Mouse (Mus musculus) neural tube, postnatal 0 days (tissue): Measurements from ENCODE around the gene Olfr769. TPM values are rescaled to one million over a fixed set of nuclear protein-coding genes. Genes with fewer than 3 reads are reported as not detected.

Experiments
- polyA plus RNA-seq: library from polyadenylated mRNA; unstranded; fragments of >200 nt; fragmentation: Nextera tagmentation; extraction: Ambion mirVana; gene quantifications from 2 replicates; pipeline ENCODE4 v1.2.1, GENCODE M21; 2015

Olfr769 gene
- not detected in 2 replicates for polyA plus RNA-seq

DNA sequence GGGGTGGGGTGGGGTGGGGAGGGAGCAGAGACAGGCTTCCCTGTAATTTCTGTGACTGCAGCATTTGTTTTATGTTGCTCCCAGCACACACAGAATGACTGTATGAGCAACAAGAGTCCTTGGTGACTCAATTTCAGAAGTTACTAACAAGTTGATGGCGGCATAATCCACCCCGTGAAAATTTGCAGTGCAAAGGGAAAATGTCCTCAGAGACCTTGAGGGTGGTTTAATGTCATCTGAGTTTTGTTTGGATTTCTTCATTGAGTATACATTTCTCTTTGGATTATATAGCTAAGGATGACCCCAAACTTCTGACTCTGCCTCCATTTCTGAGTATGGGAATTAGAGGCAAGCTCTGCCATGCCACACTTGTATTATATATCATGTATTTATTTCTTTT, at the start of gene Olfr769:
TSS of gene Olfr769 (minus strand) at position 101 of the 400 bp plus-strand sequence.

GRCm38 (mm10) chr10:129164651-129165050, 47.0 kb upstream of the Olfr769 start, which contains the start of gene Olfr771:
Gene Olfr771, minus strand, starts transcription at chr10:129164751.

DNA sequence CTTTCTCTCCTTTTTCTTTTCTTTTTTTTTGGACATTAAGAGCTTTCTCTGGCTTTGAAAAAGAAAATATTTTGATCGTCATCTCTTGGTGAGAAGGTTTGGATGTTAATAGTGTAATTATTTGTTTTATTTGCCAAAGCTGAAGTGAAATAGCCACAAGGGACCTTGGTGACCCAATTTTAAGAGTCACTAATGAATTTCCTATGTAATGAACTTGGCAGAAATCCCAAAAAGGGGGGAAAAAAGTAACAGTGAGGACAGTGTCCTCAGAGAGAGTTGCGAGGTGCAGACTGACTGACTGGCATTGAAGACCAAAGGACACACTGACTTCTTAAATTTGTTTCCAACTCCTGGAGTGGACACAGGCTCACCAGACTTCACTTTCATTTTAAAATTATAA, 21.2 kb upstream of the Olfr769 start, which contains the start of gene Olfr770:
TSS of gene Olfr770 (minus strand) at position 101 of the 400 bp plus-strand sequence.

DNA sequence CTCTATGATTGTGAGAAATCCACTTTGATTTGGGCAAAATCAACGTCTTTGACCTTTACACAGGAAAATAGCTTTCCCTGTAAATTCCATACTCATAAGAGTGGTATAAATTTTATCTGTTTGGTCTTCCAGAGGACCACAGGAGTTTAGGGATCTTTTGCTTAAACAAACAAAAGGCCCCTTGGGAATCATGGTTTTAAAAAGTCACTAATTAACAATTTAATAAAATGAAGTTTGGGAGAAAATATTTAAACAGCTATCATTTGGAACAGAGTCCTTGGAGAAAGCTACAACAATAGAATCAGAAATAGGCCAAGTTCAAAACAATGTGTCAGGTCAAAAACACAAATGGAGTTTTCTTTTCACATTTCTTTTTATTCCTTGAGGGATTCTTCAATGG, 18.4 kb downstream of the Olfr769 start, which contains the start of gene Olfr768:
TSS of gene Olfr768 (minus strand) at position 101 of the 400 bp plus-strand sequence.

GRCm38 (mm10) chr10:129082810-129083209, 34.9 kb downstream of the Olfr769 start, which contains the start of gene Olfr767:
Gene Olfr767, minus strand, starts transcription at chr10:129082910.

GRCm38 (mm10) chr10:129068877-129069276, 48.8 kb downstream of the Olfr769 start, which contains the start of gene Olfr766-ps1:
Gene Olfr766-ps1, minus strand, starts transcription at chr10:129068977.

Other genes with a start within 250 kb of the Olfr769 start
- 8.7 and 9.4 TPM in 2 replicates for gene Gdf11, start 226.1 kb downstream of the Olfr769 start, polyA plus RNA-seq
- 386 and 425 TPM in 2 replicates for gene Cd63, start 216.9 kb downstream of the Olfr769 start, polyA plus RNA-seq
- gene Rdh5, start 195.0 kb downstream of the Olfr769 start, polyA plus RNA-seq: 26.8 and 27.5 TPM in 2 replicates
- gene Bloc1s1, start 193.8 kb downstream of the Olfr769 start, polyA plus RNA-seq: 278 and 288 TPM in 2 replicates
- 13.5 and 15.0 TPM in 2 replicates for gene Itga7, start 184.0 kb downstream of the Olfr769 start, polyA plus RNA-seq
- not detected in 2 replicates for gene Mettl7b, start 156.9 kb downstream of the Olfr769 start, polyA plus RNA-seq
- not detected in 2 replicates for gene Olfr9, start 128.4 kb downstream of the Olfr769 start, polyA plus RNA-seq
- not detected in 2 replicates for gene Olfr763, start 107.1 kb downstream of the Olfr769 start, polyA plus RNA-seq
- gene Olfr764-ps1, start 78.0 kb downstream of the Olfr769 start, polyA plus RNA-seq: not detected in 2 replicates
- not detected in 2 replicates for gene Olfr765, start 67.9 kb downstream of the Olfr769 start, polyA plus RNA-seq
- not detected in 2 replicates for gene Olfr766-ps1, start 48.9 kb downstream of the Olfr769 start, polyA plus RNA-seq
- not detected in 2 replicates for gene Olfr767, start 35.0 kb downstream of the Olfr769 start, polyA plus RNA-seq
- gene Olfr768, start 18.5 kb downstream of the Olfr769 start, polyA plus RNA-seq: not detected in 2 replicates
- gene Olfr770, start 21.1 kb upstream of the Olfr769 start, polyA plus RNA-seq: not detected in 2 replicates
- gene Olfr771, start 46.9 kb upstream of the Olfr769 start, polyA plus RNA-seq: not detected in 2 replicates
- not detected in 2 replicates for gene Olfr772, start 60.1 kb upstream of the Olfr769 start, polyA plus RNA-seq
- not detected in 2 replicates for gene Olfr773, start 69.6 kb upstream of the Olfr769 start, polyA plus RNA-seq
- gene Olfr774, start 118.3 kb upstream of the Olfr769 start, polyA plus RNA-seq: not detected in 2 replicates
- not detected in 2 replicates for gene Olfr775, start 130.6 kb upstream of the Olfr769 start, polyA plus RNA-seq
- gene Olfr776, start 141.3 kb upstream of the Olfr769 start, polyA plus RNA-seq: not detected in 2 replicates
- not detected in 2 replicates for gene Olfr777, start 153.6 kb upstream of the Olfr769 start, polyA plus RNA-seq
- gene Olfr780, start 200.3 kb upstream of the Olfr769 start, polyA plus RNA-seq: not detected in 2 replicates
- not detected in 2 replicates for gene Olfr781, start 211.0 kb upstream of the Olfr769 start, polyA plus RNA-seq
- not detected in 2 replicates for gene Olfr782, start 231.0 kb upstream of the Olfr769 start, polyA plus RNA-seq